Mouse (Mus musculus) telencephalon, adult 2 months (tissue): ENCODE results near the gene Gucd1.
"Not testable (repeated sequence)": the region's sequence is repeated elsewhere in the genome, so short reads cannot be mapped to it uniquely, and the experiment has no call there.

Source experiments
- DNase-seq: peaks from one replicate; pipeline ENCODE4 v3.0.0-alpha.2; 2011; ENCODE audit warnings: low read depth, low spot score

The Gucd1 gene

GRCm38 (mm10) chr10:75504234-75505129, 13.3 kb downstream of the Gucd1 start:
- no peak for DNase-seq

- no peak for DNase-seq
These were observed 14.1 kb downstream of the Gucd1 start for GRCm38 (mm10) chr10:75503692-75504091.

- no peak for DNase-seq
These were observed 16.1 kb downstream of the Gucd1 start for GRCm38 (mm10) chr10:75501641-75502040.

GRCm38 (mm10) chr10:75500345-75500744, 17.4 kb downstream of the Gucd1 start:
- DNase-seq, result no peak

GRCm38 (mm10) chr10:75499791-75500190, 18.0 kb downstream of the Gucd1 start:
- no peak for DNase-seq

GRCm38 (mm10) chr10:75499214-75499613, 18.6 kb downstream of the Gucd1 start:
- not testable (repeated sequence) for DNase-seq

- DNase-seq, result no peak
These were observed 21.9 kb downstream of the Gucd1 start for GRCm38 (mm10) chr10:75495921-75496320.

GRCm38 (mm10) chr10:75495304-75495703, 22.5 kb downstream of the Gucd1 start:
- no peak for DNase-seq

- no peak for DNase-seq
These were observed 25.9 kb downstream of the Gucd1 start for GRCm38 (mm10) chr10:75491936-75492262.

- no peak for DNase-seq
These were observed 26.4 kb downstream of the Gucd1 start for GRCm38 (mm10) chr10:75491234-75491935.

- no peak for DNase-seq
These were observed 27.0 kb downstream of the Gucd1 start for GRCm38 (mm10) chr10:75490731-75491130.

GRCm38 (mm10) chr10:75489522-75489921, 28.2 kb downstream of the Gucd1 start:
- no peak for DNase-seq

GRCm38 (mm10) chr10:75487131-75487530, 30.6 kb downstream of the Gucd1 start:
- no peak for DNase-seq

GRCm38 (mm10) chr10:75486086-75486979, 31.4 kb downstream of the Gucd1 start:
- peak; percentile 38 for DNase-seq

- DNase-seq, result no peak
These were observed 33.0 kb downstream of the Gucd1 start for GRCm38 (mm10) chr10:75484767-75485166.

GRCm38 (mm10) chr10:75484066-75484465, 33.7 kb downstream of the Gucd1 start:
- DNase-seq, result no peak

GRCm38 (mm10) chr10:75482919-75483483, 34.8 kb downstream of the Gucd1 start:
- no peak for DNase-seq

- DNase-seq, result no peak
These were observed 35.5 kb downstream of the Gucd1 start for GRCm38 (mm10) chr10:75482271-75482670.

GRCm38 (mm10) chr10:75481703-75482102, 36.1 kb downstream of the Gucd1 start:
- DNase-seq, result no peak

- DNase-seq, result no peak
These were observed 37.8 kb downstream of the Gucd1 start for GRCm38 (mm10) chr10:75479955-75480354.

GRCm38 (mm10) chr10:75477034-75477433, 40.7 kb downstream of the Gucd1 start:
- DNase-seq, result no peak
